Mouse (Mus musculus): ENCODE measurements around the gene Stab2. TPM values are rescaled to one million over a fixed set of nuclear protein-coding genes. Genes with fewer than 3 reads are reported as not detected.

The Stab2 gene
- 0.21 and 0.40 TPM in 2 replicates for polyA plus RNA-seq (2012; rRNA removed)

GRCm38 (mm10) chr10:87007385-87008214 lies at the start of gene Stab2:
Stab2 (minus strand) TSS chr10:87008025.

Other genes with a start within 250 kb of the Stab2 start
- 0.47 TPM in 1 of 2 replicates, not detected in the other for gene Gm49358, start 244.1 kb downstream of the Stab2 start, polyA plus RNA-seq (2012; rRNA removed)
- 49.2 and 51.5 TPM in 2 replicates for gene Nt5dc3, start 229.0 kb downstream of the Stab2 start, polyA plus RNA-seq (2012; rRNA removed)
- 0.14 and 0.17 TPM in 2 replicates for gene 1700113H08Rik, start 50.0 kb upstream of the Stab2 start, polyA plus RNA-seq (2012; rRNA removed)